Mouse (Mus musculus) bone marrow macrophage, adult 2 months (primary cell): ENCODE measurements at regions not wholly inside any gene's neighbourhood (a gene's known extent, or its start where the extent isn't known, plus 50 kb on each side); places are given as distances from the start of the nearest gene placed in this dataset.

Experiments
- H3K27ac ChIP-seq: 2 replicates; pipeline ENCODE4 v1.5.1; 2012; ENCODE audit warnings: low read depth, low read length; ENCODE audit not compliant: insufficient read depth
- H3K4me1 ChIP-seq: 2 replicates; pipeline ENCODE4 v1.6.1; 2012; ENCODE audit warnings: low read length; ENCODE audit not compliant: control insufficient read depth, insufficient read depth
- H3K4me3 ChIP-seq: 2 replicates; pipeline ENCODE4 v1.5.1; 2012; ENCODE audit warnings: mild to moderate bottlenecking, low read length, moderate library complexity; ENCODE audit not compliant: insufficient read depth
- CTCF ChIP-seq: IDR thresholded peaks from 2 replicates; pipeline ENCODE4 v1.5.1; 2012; ENCODE audit warnings: low read depth, mild to moderate bottlenecking, low read length, moderate library complexity
- POLR2A ChIP-seq: IDR thresholded peaks from 2 replicates; pipeline ENCODE4 v1.6.1; 2012; ENCODE audit warnings: mild to moderate bottlenecking, low read depth, low read length, borderline replicate concordance

- Histone ChIP-seq H3K4me3 (no peak overlapping the region), H3K4me1 (no peaks in the 10 kb centered on the region), H3K27ac (no peak overlapping the region)
- TF ChIP-seq CTCF (no peak), POLR2A (no peak)
Observed at GRCm38 (mm10) chr13:103653216-103653615, 121.2 kb downstream of the Srek1 start.

- H3K27ac ChIP-seq: no peak overlapping the region
- peaks cover 2% of the 10 kb centered on the region; the same call in 1 of the 2 replicates for H3K4me1 ChIP-seq
- TF ChIP-seq POLR2A (no peak), CTCF (no peak)
- H3K4me3 ChIP-seq: no peak overlapping the region
Observed at GRCm38 (mm10) chr13:103649383-103649782, 125.0 kb downstream of the Srek1 start.

DNA sequence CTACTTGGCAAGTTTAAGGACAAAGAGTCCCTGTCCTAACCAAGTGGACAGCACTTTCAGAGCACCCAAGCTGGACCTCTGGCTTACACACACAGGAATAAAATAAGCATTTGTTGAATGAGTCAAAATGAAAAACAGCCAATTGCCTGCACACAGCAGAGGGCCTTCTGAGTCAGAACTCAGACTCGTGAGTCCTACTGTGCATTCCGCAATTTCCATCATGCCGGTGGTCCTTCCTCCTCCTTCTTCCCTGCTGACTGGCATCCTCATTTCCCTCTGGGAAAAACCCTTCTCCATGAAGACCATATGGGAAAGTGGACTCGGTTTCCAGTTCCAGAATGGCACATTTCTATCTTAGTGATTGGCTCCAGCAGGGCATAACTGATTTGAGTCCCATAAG, 126.4 kb downstream of the Srek1 start:
- Histone ChIP-seq H3K4me3 (no peak overlapping the region), H3K4me1 (peaks cover 2% of the 10 kb centered on the region; the same call in 1 of the 2 replicates), H3K27ac (no peak overlapping the region)
- TF ChIP-seq POLR2A: no peak
- TF ChIP-seq CTCF: no peak

GRCm38 (mm10) chr13:103646035-103646434, 128.4 kb downstream of the Srek1 start:
- peaks cover 2% of the 10 kb centered on the region; the same call in 1 of the 2 replicates for H3K4me1 ChIP-seq
- TF ChIP-seq CTCF (peak; percentile 24; the same call in 1 of the 2 replicates), POLR2A (no peak)
- no peak overlapping the region for H3K27ac ChIP-seq
- H3K4me3 ChIP-seq: no peak overlapping the region

DNA sequence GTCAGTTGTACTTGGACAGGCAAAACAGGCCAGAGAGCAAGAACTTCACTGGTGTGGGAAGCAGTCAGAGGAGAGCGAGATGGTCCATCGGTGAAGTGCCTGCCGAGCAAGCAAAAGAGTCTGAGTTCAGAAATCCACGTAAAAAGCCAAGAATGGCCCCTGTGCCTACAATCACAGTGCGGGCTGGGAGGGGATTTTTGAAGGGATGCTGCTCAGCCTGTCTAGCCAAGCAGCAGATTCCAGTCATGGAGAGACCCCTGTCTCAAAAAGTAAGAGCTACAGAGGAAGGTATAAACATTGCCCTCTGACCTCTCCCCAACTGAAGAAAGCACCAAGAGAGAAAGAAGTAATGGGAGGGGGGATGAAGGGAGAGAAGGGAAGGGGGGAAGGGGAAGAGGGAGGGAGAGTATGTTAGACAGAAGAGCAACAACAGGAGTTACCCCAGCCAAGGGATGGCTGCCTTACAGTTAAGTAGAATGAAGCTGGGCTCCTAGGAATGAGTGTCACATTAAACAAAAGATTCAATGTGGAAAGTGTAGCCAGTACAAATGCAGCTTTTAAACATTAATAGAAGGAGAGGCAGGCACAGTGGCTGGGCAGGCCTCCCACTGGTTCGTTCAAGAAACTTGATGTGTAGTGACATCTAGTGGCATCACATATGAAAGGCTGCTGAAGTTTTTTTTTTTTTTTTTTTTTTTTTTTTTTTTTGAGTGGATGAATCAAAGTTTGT, 130.2 kb downstream of the Srek1 start:
- TF ChIP-seq CTCF (peak; percentile 38; the same call in 1 of the 2 replicates), POLR2A (no peak)

DNA sequence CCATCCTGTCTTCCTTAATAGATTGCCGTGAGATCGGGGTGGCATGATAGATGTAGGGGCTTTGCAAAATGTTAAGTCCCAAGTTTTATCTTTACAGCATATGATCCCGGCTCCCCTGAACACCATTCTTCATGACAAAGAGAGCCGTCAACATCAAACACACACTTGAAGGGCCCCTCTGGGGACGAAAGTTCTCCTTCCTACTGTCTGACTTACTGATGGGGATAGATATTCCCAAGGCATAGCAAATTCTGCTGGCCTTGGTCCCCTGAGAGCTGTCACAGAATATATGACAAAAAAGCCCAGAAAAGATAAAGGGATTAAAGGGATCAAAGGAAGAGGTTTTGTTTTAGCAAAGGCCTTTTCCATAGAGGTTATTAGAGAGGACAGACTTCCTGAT, 130.9 kb downstream of the Srek1 start:
- Histone ChIP-seq H3K4me1 (peaks cover 2% of the 10 kb centered on the region; the same call in 1 of the 2 replicates), H3K27ac (no peak overlapping the region), H3K4me3 (no peak overlapping the region)
- TF ChIP-seq CTCF (no peak), POLR2A (no peak)

More for the DNA sequence above, 130.2 kb downstream of the Srek1 start:
- Histone ChIP-seq H3K27ac (no peak overlapping the region), H3K4me1 (peaks cover 2% of the 10 kb centered on the region; the same call in 1 of the 2 replicates), H3K4me3 (no peak overlapping the region)

DNA sequence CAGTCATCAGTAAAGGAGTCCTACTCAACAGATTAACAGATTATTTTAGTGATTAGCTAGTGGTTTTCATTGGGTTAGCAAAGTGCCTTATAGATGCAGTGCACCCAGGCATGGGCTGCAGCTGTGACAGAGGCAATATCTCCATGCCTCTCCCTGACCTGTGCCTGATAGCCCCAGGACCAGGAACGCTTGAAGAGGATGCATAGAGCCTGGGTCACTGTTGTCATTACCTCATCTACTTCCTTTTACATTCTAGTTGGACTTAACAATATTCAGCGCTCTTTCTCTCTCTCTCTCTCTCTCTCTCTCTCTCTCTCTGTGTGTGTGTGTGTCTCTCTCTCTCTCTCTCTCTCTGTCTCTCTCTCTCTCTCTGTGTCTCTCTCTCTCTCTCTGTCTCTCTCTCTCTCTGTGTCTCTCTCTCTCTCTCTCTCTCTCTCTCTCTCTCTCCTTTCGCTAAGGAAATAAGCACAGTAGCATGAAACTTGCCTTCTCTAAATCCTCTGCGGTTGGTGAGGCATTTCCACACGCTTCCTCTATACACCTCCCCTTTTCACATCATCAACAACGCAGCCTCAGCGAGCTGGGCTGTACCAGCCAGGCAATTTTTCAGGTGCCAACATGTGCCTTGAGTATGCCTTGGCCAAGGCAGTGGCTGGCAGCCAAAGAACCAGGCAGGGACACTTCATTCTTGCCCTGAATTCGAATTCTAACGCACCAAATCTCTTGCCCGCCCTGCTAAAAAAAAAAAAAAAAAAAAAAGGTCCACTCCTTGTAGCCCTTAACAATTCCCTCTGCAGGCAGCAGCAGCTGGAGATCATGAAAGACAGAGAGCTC, 131.6 kb downstream of the Srek1 start:
- TF ChIP-seq POLR2A (no peak), CTCF (no peak)
- no peak overlapping the region for H3K27ac ChIP-seq
- H3K4me3 ChIP-seq: no peak overlapping the region
- H3K4me1 ChIP-seq: peaks cover under 1% of the 10 kb centered on the region; the same call in 1 of the 2 replicates

DNA sequence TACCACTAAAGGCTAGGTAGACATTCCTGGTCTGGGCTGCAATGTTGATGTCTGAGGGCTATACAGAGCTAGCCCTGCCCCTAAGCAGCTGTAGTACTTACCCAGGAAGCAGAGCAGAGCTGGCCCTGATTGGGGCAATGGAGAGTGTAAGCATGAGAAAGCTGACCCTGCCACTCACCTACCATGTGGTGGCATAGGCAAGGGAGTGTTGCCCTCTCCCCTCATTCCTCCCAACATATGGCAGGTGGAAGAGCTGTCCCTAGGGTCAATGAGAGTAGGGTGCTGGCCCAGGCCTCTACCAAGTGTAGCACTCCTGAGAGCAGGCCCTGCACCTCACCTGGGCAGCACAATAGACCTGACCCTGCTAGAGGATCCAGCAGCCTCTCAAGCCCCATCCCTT, 136.4 kb downstream of the Srek1 start:
- Histone ChIP-seq H3K4me3 (no peak overlapping the region), H3K27ac (no peak overlapping the region), H3K4me1 (no peaks in the 10 kb centered on the region)
- no peak for TF ChIP-seq CTCF
- no peak for TF ChIP-seq POLR2A

- Histone ChIP-seq H3K27ac (no peak overlapping the region), H3K4me1 (no peaks in the 10 kb centered on the region), H3K4me3 (no peak overlapping the region)
- no peak for TF ChIP-seq CTCF
- no peak for TF ChIP-seq POLR2A
Observed at GRCm38 (mm10) chr13:103637414-103637813, 137.0 kb downstream of the Srek1 start.

- Histone ChIP-seq H3K27ac (no peak overlapping the region), H3K4me3 (no peak overlapping the region), H3K4me1 (no peaks in the 10 kb centered on the region)
- TF ChIP-seq CTCF (no peak), POLR2A (no peak)
Observed at GRCm38 (mm10) chr13:103636595-103636994, 137.8 kb downstream of the Srek1 start.

DNA sequence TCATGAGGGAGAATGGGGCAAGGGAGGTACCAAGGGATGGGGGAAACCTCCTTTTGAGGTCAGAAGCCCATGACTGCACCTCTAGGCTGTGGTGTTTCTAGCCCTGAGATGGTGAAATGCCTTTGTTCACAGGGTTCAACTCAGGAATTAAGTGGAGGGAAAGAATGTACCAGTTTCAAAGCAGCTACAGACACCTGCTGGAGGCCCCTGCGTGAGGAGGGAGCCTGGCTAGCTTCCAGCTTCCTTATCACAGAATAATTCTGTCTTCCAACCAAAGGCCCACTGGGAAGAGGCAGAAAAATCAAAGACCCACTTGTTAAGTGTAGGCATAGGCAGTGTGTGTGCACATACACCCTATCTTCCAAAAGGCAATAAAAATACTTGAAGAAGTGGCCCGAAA, 150.6 kb downstream of the Srek1 start:
- H3K4me3 ChIP-seq: no peak overlapping the region
- no peaks in the 10 kb centered on the region for H3K4me1 ChIP-seq
- H3K27ac ChIP-seq: no peak overlapping the region
- TF ChIP-seq CTCF (no peak), POLR2A (no peak)
